Mouse (Mus musculus) lung, embryonic 16.5 days (tissue): Measurements from ENCODE around the gene Gata3. TPM values are rescaled to one million over a fixed set of nuclear protein-coding genes. Genes with fewer than 3 reads are reported as not detected.
A peak's percentile ranks its signal among the peaks of the same experiment; 100 is the strongest.

Experiments
- ATAC-seq: fragments of 200-750 bp; cut with Nextera tagmentation; 2 replicates; pipeline ENCODE4 v1.8.0; 2017; ENCODE audit warnings: low read depth, mild to moderate bottlenecking, moderate library complexity
- H3K27ac ChIP-seq: fragments of 300-500 bp; sonication (generic); 2 replicates; pipeline ENCODE4 v1.5.1; 2014; ENCODE audit warnings: mild to moderate bottlenecking, control low read depth, low read length
- H3K27me3 ChIP-seq: fragments of 300-500 bp; sonication (generic); 2 replicates; pipeline ENCODE4 v1.6.1; 2014; ENCODE audit warnings: low read depth, low read length, mixed read lengths; ENCODE audit not compliant: control insufficient read depth, insufficient read depth
- H3K36me3 ChIP-seq: fragments of 300-500 bp; sonication (generic); 2 replicates; pipeline ENCODE4 v1.6.1; 2014; ENCODE audit warnings: low read length; ENCODE audit not compliant: control insufficient read depth, insufficient read depth
- H3K4me1 ChIP-seq: fragments of 300-500 bp; sonication (generic); replicated peaks from 2 replicates; pipeline ENCODE4 v1.6.1; 2014; ENCODE audit warnings: low read length, mixed read lengths; ENCODE audit not compliant: control insufficient read depth, insufficient read depth
- H3K4me2 ChIP-seq: fragments of 300-500 bp; sonication (generic); 2 replicates; pipeline ENCODE4 v1.6.1; 2014; ENCODE audit warnings: low read depth, low read length, control low read depth
- H3K4me3 ChIP-seq: fragments of 300-500 bp; sonication (generic); 2 replicates; pipeline ENCODE4 v1.5.1; 2014; ENCODE audit warnings: mild to moderate bottlenecking, low read length, control low read depth
- H3K9ac ChIP-seq: fragments of 300-500 bp; sonication (generic); 2 replicates; pipeline ENCODE4 v1.6.1; 2014; ENCODE audit warnings: low read length, control low read depth
- H3K9me3 ChIP-seq: fragments of 300-500 bp; sonication (generic); 2 replicates; pipeline ENCODE4 v1.6.1; 2016; ENCODE audit warnings: low read length; ENCODE audit not compliant: control insufficient read depth
- WGBS: fragments of 180-500 bp; shearing (Covaris S2); extraction: QIAGEN DNeasy Blood & Tissue Kit; methylation state at CpG from one replicate; pipeline ENCODE4 v1.1.7; 2014; 5-methylcytosine and 5-hydroxymethylcytosine counted together
- polyA plus RNA-seq: library from polyadenylated mRNA; unstranded; fragments of >200 nt; fragmentation: Nextera tagmentation; extraction: Ambion mirVana; gene quantifications from 2 replicates; pipeline ENCODE4 v1.2.1, GENCODE M21; 2015

Gata3 gene
- polyA plus RNA-seq, 1 experiment from 2014 or later = 5.0 TPM

GRCm38 (mm10) chr2:9875676-9876357 is 14.0 kb downstream of the Gata3 start:
- ATAC-seq = no peak
- Histone ChIP-seq H3K9ac (no peak overlapping the region), H3K4me3 (peak overlapping the region; percentile 62), H3K36me3 (no peaks in the 10 kb centered on the region), H3K4me2 (peak overlapping the region; percentile 99; the same call in 1 of the 2 replicates), H3K4me1 (peaks cover 15% of the 10 kb centered on the region), H3K9me3 (no peaks in the 10 kb centered on the region), H3K27ac (no peak overlapping the region), H3K27me3 (peaks cover 66% of the 10 kb centered on the region)
- 30% methylated on average over 12 of the region's 12 CpGs for WGBS

- H3K4me2 ChIP-seq = no peak overlapping the region
- H3K36me3 ChIP-seq = no peaks in the 10 kb centered on the region
- 36% methylated on average over 4 of the region's 4 CpGs for WGBS
- no peak for ATAC-seq
- no peak overlapping the region for H3K9ac ChIP-seq
- H3K4me3 ChIP-seq = no peak overlapping the region
- H3K9me3 ChIP-seq = no peaks in the 10 kb centered on the region
- peaks cover 62% of the 10 kb centered on the region for H3K27me3 ChIP-seq
- H3K27ac ChIP-seq = no peak overlapping the region
- peaks cover 15% of the 10 kb centered on the region for H3K4me1 ChIP-seq
These were observed 14.6 kb downstream of the Gata3 start for GRCm38 (mm10) chr2:9875220-9875619.

- 20% methylated on average over 39 of the region's 39 CpGs for WGBS
- Histone ChIP-seq H3K27ac (no peak overlapping the region), H3K4me3 (no peak overlapping the region), H3K9me3 (no peaks in the 10 kb centered on the region), H3K36me3 (no peaks in the 10 kb centered on the region), H3K9ac (no peak overlapping the region), H3K27me3 (peaks cover 56% of the 10 kb centered on the region), H3K4me2 (no peak overlapping the region), H3K4me1 (peaks cover 12% of the 10 kb centered on the region)
- no peak for ATAC-seq
These were observed 15.2 kb downstream of the Gata3 start for GRCm38 (mm10) chr2:9874467-9875219.

- H3K27me3 ChIP-seq = peaks cover 56% of the 10 kb centered on the region
- ATAC-seq = no peak
- no peaks in the 10 kb centered on the region for H3K9me3 ChIP-seq
- no peak overlapping the region for H3K4me3 ChIP-seq
- H3K4me2 ChIP-seq = no peak overlapping the region
- 41% methylated on average over 2 of the region's 2 CpGs for WGBS
- H3K4me1 ChIP-seq = peaks cover 12% of the 10 kb centered on the region
- H3K27ac ChIP-seq = no peak overlapping the region
- H3K9ac ChIP-seq = no peak overlapping the region
- no peaks in the 10 kb centered on the region for H3K36me3 ChIP-seq
These were observed 16.1 kb downstream of the Gata3 start for GRCm38 (mm10) chr2:9873757-9874156.

GRCm38 (mm10) chr2:9872682-9873081 is 17.2 kb downstream of the Gata3 start:
- WGBS = 22% methylated on average over 12 of the region's 12 CpGs
- no peak overlapping the region for H3K9ac ChIP-seq
- H3K9me3 ChIP-seq = no peaks in the 10 kb centered on the region

GRCm38 (mm10) chr2:9871798-9872197 is 18.0 kb downstream of the Gata3 start:
- H3K4me3 ChIP-seq = no peak overlapping the region
- no peaks in the 10 kb centered on the region for H3K36me3 ChIP-seq
- H3K9me3 ChIP-seq = no peaks in the 10 kb centered on the region
- ATAC-seq = no peak
- H3K27me3 ChIP-seq = peaks cover 43% of the 10 kb centered on the region
- no peak overlapping the region for H3K27ac ChIP-seq
- WGBS = 53% methylated on average over 6 of the region's 6 CpGs
- H3K4me1 ChIP-seq = no peaks in the 10 kb centered on the region
- H3K4me2 ChIP-seq = no peak overlapping the region
- H3K9ac ChIP-seq = no peak overlapping the region

More at GRCm38 (mm10) chr2:9872682-9873081, 17.2 kb downstream of the Gata3 start:
- no peaks in the 10 kb centered on the region for H3K36me3 ChIP-seq
- H3K4me1 ChIP-seq = peaks cover 5% of the 10 kb centered on the region
- H3K4me3 ChIP-seq = no peak overlapping the region
- peaks cover 50% of the 10 kb centered on the region for H3K27me3 ChIP-seq
- H3K4me2 ChIP-seq = no peak overlapping the region; the same call in 1 of the 2 replicates
- no peak for ATAC-seq
- no peak overlapping the region for H3K27ac ChIP-seq

- H3K4me3 ChIP-seq = no peak overlapping the region
- H3K9ac ChIP-seq = no peak overlapping the region
- no peak overlapping the region for H3K4me2 ChIP-seq
- H3K9me3 ChIP-seq = no peaks in the 10 kb centered on the region
- H3K27me3 ChIP-seq = peaks cover 39% of the 10 kb centered on the region
- H3K27ac ChIP-seq = no peak overlapping the region
- WGBS = 42% methylated on average over 4 of the region's 4 CpGs
- no peaks in the 10 kb centered on the region for H3K4me1 ChIP-seq
- no peaks in the 10 kb centered on the region for H3K36me3 ChIP-seq
- no peak for ATAC-seq
These were observed 18.6 kb downstream of the Gata3 start for GRCm38 (mm10) chr2:9871141-9871716.

- H3K27ac ChIP-seq = no peak overlapping the region
- no peaks in the 10 kb centered on the region for H3K36me3 ChIP-seq
- peaks cover under 1% of the 10 kb centered on the region for H3K27me3 ChIP-seq
- no peaks in the 10 kb centered on the region for H3K4me1 ChIP-seq
- ATAC-seq = peak; percentile 26; the same call in 1 of the 2 replicates
- H3K9ac ChIP-seq = no peak overlapping the region
- H3K4me2 ChIP-seq = no peak overlapping the region
- WGBS = 48% methylated on average over 12 of the region's 12 CpGs
- no peak overlapping the region for H3K4me3 ChIP-seq
- no peaks in the 10 kb centered on the region for H3K9me3 ChIP-seq
These were observed 22.6 kb downstream of the Gata3 start for GRCm38 (mm10) chr2:9867092-9867825.

GRCm38 (mm10) chr2:9860698-9861097 is 29.1 kb downstream of the Gata3 start:
- H3K9ac ChIP-seq = no peak overlapping the region
- no peak for ATAC-seq
- WGBS = 67% methylated on average over 5 of the region's 5 CpGs
- no peak overlapping the region for H3K4me3 ChIP-seq
- no peaks in the 10 kb centered on the region for H3K4me1 ChIP-seq
- H3K36me3 ChIP-seq = no peaks in the 10 kb centered on the region
- no peaks in the 10 kb centered on the region for H3K27me3 ChIP-seq
- no peak overlapping the region for H3K4me2 ChIP-seq
- H3K27ac ChIP-seq = no peak overlapping the region
- H3K9me3 ChIP-seq = no peaks in the 10 kb centered on the region
